Mouse (Mus musculus) midbrain, embryonic 13.5 days (tissue): ENCODE measurements around the gene Hsf2bp. TPM values are rescaled to one million over a fixed set of nuclear protein-coding genes. Genes with fewer than 3 reads are reported as not detected.

Experiments
- polyA plus RNA-seq: library from polyadenylated mRNA; unstranded; fragments of >200 nt; fragmentation: Nextera tagmentation; extraction: Ambion mirVana; gene quantifications from 2 replicates; pipeline ENCODE4 v1.2.1, GENCODE M21; 2015

Gene Hsf2bp
- polyA plus RNA-seq, 1 experiment from 2014 or later: 0.55 TPM

Other genes starting within 250 kb of the Hsf2bp start
- 16.9 and 17.6 TPM in 2 replicates for gene Sik1, start 180.5 kb downstream of the Hsf2bp start, polyA plus RNA-seq
- gene Rrp1b, start 249 bp downstream of the Hsf2bp start, polyA plus RNA-seq: 43.7 and 44.7 TPM in 2 replicates
- gene Notch3, start 130.5 kb upstream of the Hsf2bp start, polyA plus RNA-seq: 9.7 and 13.2 TPM in 2 replicates
- 0.17 and 0.23 TPM in 2 replicates for gene Ephx3, start 153.2 kb upstream of the Hsf2bp start, polyA plus RNA-seq
- 90.2 and 95.8 TPM in 2 replicates for gene Brd4, start 248.4 kb upstream of the Hsf2bp start, polyA plus RNA-seq